Comparison of ENCODE assay signal across 19 mouse cellular contexts in genomic region chr5:76623759-76624158, GRCm38 (mm10).
"Had no signal": no experiment of that assay in that cellular context is flagged by ENCODE, and none has a peak within 500 bp of the region (broad histone marks: within the 10 kb centered on the region; RNA-seq: fewer than 3 reads in every experiment).

No protein-coding gene starts in this region.

- H3K4me2 ChIP-seq: lung, embryonic 15.5 days; midbrain, embryonic 11.5 days; midbrain, embryonic 13.5 days; midbrain, embryonic 15.5 days; neural tube, embryonic 12.5 days; stomach, embryonic 15.5 days had no signal

- H3K27me3 ChIP-seq: lung, embryonic 15.5 days; megakaryocyte, embryonic 14.5 days; midbrain, embryonic 13.5 days; midbrain, embryonic 15.5 days; neural tube, embryonic 12.5 days; stomach, embryonic 15.5 days had no signal

- H3K36me3 ChIP-seq: midbrain, embryonic 15.5 days had no signal

- H3K9me3 ChIP-seq: lung, embryonic 15.5 days; megakaryocyte, embryonic 14.5 days; midbrain, embryonic 13.5 days; midbrain, embryonic 15.5 days; neural tube, embryonic 12.5 days; stomach, embryonic 15.5 days had no signal

- DNase-seq: liver, postnatal 0 days; lung, adult 2 months; lung, postnatal 14 days; lung, postnatal 36 days; right cerebral cortex, postnatal 14 days; thymus, adult 2 months; thymus, postnatal 25 days; thymus, postnatal 4 days had no signal

- H3K27ac ChIP-seq: lung, embryonic 15.5 days; macrophage; midbrain, embryonic 13.5 days; midbrain, embryonic 15.5 days; neural tube, embryonic 12.5 days; stomach, embryonic 15.5 days; stomach, postnatal 0 days had no signal

- H3K4me1 ChIP-seq: lung, embryonic 15.5 days; midbrain, embryonic 13.5 days; midbrain, embryonic 15.5 days; neural tube, embryonic 12.5 days; stomach, embryonic 15.5 days had no signal

- H3K4me3 ChIP-seq: lung, embryonic 15.5 days; megakaryocyte, embryonic 14.5 days; midbrain, embryonic 13.5 days; midbrain, embryonic 15.5 days; myocyte; neural tube, embryonic 12.5 days; stomach, embryonic 15.5 days had no signal

- H3K9ac ChIP-seq: liver, postnatal 0 days; lung, embryonic 15.5 days; midbrain, embryonic 13.5 days; midbrain, embryonic 15.5 days; neural tube, embryonic 12.5 days; stomach, embryonic 15.5 days had no signal

- ATAC-seq: liver, postnatal 0 days; lung, postnatal 0 days; midbrain, embryonic 13.5 days; midbrain, embryonic 15.5 days had no signal
